Mouse (Mus musculus): ENCODE measurements around the gene Smoc2. TPM values are rescaled to one million over a fixed set of nuclear protein-coding genes. Genes with fewer than 3 reads are reported as not detected.

Smoc2 gene
- total RNA-seq, 4 experiments from 2014 or later, result 11.1 to 12.6 (median 11.9) TPM

DNA sequence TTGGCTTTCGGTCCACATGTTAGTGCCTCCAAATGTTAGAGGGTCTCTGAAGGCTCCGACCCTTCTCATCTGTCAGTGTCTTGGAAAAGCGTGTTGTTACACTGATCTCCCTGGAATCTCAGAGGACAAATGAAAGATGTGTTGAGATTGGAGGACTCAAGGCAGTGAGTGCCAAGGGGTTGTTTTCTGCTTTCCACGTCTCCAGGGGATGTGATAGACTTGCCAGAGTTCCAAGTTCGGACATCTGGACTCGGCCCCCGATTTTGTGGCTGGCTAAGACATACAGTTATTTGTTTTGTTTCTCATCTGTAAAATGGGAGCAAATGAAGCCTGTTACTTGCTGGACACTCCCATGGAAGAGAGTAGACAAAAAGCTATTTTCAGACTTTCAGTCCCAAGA is 2.0 kb upstream of the Smoc2 start:
- no peak for DNase-seq (ENCODE audit: low spot score in 2 of 2)

DNA sequence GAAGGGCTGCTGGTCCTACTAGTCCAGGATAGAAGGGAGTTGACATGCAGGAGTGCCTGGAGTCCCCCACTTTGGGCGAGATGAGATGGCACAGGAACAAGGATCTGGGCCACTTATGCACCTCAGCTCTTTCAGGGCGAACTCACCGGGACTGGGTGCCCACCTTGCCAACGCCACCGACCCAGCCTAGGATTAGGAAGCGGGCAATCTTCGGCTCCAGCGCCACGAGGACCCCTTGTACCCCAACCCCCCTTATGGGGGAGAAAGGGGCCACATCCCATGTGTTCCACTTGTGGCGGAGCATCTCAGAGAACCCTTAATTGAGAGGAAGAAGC is 627 bp downstream of the Smoc2 start:
- DNase-seq (ENCODE audit: low spot score in 2 of 2), result no peak

GRCm38 (mm10) chr17:14280425-14280833 is 1.1 kb downstream of the Smoc2 start:
- DNase-seq (ENCODE audit: low spot score in 2 of 2), result no peak

- DNase-seq (ENCODE audit: low spot score in 2 of 2), result peak; percentile 46 to 69
These were observed 8.8 kb downstream of the Smoc2 start for GRCm38 (mm10) chr17:14288015-14288616.

- DNase-seq (ENCODE audit: low spot score in 2 of 2), result no peak
These were observed 14.3 kb downstream of the Smoc2 start for GRCm38 (mm10) chr17:14293617-14294016.

DNA sequence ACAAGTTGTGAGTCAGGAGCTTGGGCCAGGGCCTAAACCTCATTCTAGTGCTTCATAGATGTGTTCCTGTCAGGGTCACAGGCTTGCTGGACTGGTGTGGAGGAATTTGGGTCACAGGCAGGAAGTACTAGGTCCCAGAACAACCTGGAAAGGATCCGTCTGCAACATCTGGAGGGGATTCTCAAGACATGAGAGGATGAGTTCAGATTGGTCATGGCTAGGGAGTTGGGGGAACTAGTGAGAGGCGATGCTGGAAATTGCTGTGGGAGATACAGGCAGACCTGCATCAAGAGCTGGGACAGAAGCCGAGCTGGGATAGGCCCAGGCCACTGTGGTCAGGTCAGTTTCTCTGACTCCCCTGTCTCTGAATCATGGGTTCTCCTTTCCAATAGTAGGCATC is 15.8 kb downstream of the Smoc2 start:
- no peak for DNase-seq (ENCODE audit: low spot score in 2 of 2)

GRCm38 (mm10) chr17:14300361-14300760 is 21.1 kb downstream of the Smoc2 start:
- DNase-seq (ENCODE audit: low spot score in 2 of 2), result no peak

GRCm38 (mm10) chr17:14301491-14302344 is 22.4 kb downstream of the Smoc2 start:
- no peak for DNase-seq (ENCODE audit: low spot score in 2 of 2)

GRCm38 (mm10) chr17:14302356-14302755 is 23.1 kb downstream of the Smoc2 start:
- no peak for DNase-seq (ENCODE audit: low spot score in 2 of 2)

DNA sequence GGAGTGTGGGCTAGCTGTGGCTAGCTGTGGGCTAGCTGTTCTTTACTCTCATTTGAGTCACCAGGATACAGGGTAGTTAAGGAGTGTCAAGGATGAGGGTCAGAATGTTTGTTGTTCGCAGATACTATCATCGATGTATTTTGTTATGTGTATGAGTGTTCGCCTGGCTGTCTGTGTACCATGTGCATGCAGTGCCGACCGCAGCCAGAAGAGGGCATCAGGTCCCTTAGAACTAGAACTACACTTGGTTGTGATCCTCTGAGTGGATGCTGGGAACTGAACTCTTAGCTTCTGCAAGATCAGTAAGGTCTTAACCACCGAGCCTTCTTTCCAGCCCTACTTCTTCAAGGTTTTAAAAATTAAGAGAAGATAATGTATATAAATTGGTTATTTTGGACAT is 24.4 kb downstream of the Smoc2 start:
- DNase-seq (ENCODE audit: low spot score in 2 of 2), result no peak

DNA sequence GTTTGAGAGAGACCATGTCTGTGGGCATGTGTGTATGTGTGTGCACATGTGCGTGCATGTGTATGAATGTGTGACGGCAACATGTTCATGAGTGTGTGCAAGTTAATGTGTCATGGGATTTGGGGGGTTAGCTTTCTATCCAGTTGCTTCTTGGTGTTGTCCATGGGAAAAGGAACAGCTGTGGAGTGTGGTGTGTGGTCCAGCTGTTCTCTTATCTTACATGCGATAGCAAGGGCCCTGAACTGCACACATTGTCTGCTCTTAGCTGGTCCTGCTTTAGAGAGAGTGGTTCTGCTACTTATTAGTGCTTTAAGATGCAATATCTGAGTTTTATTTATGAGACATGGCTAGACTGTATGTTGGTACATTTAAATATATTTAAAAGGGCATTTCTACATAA is 30.6 kb downstream of the Smoc2 start:
- no peak for DNase-seq (ENCODE audit: low spot score in 2 of 2)

GRCm38 (mm10) chr17:14312440-14312839 is 33.1 kb downstream of the Smoc2 start:
- peak in 1 of 2 experiments; percentile 18 for DNase-seq (ENCODE audit: low spot score in 2 of 2)

DNA sequence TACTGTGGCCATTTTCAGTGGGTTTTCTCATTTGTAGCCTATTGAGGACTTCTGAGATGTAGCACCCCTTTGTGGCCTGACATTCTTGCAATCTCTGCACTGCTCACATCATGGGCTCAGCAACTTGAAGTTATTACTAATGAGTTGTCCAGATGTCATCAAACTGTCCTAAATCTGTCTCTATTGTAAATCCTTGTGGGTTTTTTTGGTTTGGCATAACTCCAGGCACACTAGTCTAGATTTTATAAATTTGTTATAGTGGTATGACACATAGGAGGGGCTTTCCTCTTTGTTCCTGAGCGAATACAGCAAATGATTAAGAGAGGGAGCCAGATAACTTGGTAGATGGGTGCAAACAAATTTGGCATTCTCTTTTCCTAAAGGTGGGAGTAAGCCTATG is 35.0 kb downstream of the Smoc2 start:
- DNase-seq (ENCODE audit: low spot score in 2 of 2), result no peak

DNA sequence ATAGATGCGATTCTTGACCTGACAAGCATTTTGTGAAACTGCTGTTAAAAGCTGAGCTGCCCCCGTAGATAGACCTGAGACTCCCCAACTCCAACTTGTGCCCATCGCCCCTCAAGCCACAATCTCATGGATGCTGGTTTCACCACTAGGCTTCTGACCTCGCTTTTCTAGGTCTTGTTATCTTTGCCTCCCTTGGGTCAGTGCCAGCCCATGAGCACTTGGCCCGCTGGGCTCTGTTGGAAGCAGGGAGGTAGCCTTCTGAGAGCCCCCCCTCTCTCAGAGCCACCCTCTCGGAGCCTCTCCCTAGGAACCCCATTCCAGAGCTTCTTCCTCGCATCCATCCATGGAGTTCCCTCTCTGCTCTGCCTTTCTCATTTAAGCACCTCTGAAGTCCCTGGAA is 37.2 kb downstream of the Smoc2 start:
- DNase-seq (ENCODE audit: low spot score in 2 of 2), result no peak

- no peak for DNase-seq (ENCODE audit: low spot score in 2 of 2)
These were observed 38.1 kb downstream of the Smoc2 start for GRCm38 (mm10) chr17:14317439-14317838.

DNA sequence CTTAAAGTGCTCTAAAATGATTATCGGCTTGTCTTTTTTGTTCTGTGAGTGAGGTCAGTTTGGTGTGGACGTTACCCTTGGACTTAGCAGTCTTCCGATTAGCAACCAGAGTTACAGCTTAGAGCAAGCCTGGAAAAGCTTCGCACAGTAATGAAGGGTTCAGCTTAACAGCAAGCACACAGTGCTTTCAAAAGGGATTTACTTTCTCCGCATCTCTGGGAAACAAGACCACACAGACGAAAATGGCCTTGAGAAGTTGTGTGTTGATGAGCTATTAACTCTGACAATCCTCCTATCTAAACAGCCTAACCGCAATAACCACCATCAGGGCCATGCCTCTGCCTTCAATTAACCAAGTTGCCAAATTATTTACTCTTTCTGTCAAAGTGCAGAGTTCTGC is 46.9 kb downstream of the Smoc2 start:
- DNase-seq (ENCODE audit: low spot score in 2 of 2), result no peak

DNA sequence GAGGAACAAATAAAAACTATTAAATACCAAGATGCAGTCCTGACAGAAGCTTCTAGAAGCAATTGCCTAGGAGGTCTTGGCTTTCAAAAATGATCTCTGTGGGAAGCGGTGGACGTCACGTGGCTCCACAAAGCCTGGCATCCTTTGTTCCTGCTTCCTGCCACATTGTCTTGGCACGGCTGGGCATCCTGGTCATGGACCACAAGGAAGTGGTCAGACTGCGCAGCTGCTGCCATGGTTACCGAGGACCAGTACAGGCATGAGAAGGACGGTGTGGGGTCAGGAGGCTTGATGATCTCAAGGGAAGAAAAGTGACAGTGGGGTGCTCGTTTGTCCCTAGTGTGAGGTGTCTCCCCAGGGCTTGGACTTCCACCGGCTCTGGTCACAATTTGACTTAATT is 48.7 kb downstream of the Smoc2 start:
- no peak for DNase-seq (ENCODE audit: low spot score in 2 of 2)

GRCm38 (mm10) chr17:14330498-14330897 is 51.2 kb downstream of the Smoc2 start:
- no peak for DNase-seq (ENCODE audit: low spot score in 2 of 2)

- no peak for DNase-seq (ENCODE audit: low spot score in 2 of 2)
These were observed 60.7 kb downstream of the Smoc2 start for GRCm38 (mm10) chr17:14339932-14340557.

GRCm38 (mm10) chr17:14340736-14341135 is 61.4 kb downstream of the Smoc2 start:
- no peak for DNase-seq (ENCODE audit: low spot score in 2 of 2)

DNA sequence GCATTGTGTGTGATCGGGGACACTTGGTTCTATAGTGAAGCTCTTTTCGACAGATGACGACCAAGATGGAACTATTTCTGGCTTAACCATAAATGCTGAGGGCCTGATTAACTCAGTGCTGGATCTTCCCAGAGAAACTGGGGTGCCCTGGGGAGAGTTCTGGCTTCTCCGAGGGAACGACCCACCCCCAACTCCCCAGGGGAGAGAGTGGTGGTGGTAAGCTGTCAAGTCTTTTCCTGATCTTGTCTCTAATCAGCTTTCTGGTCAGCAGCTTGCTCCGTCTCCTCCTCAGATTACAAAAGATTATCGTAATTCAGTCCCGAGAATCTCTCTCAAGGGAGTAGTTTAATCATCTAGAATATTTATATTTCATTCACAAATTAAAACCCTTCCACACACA is 63.2 kb downstream of the Smoc2 start:
- no peak for DNase-seq (ENCODE audit: low spot score in 2 of 2)

DNA sequence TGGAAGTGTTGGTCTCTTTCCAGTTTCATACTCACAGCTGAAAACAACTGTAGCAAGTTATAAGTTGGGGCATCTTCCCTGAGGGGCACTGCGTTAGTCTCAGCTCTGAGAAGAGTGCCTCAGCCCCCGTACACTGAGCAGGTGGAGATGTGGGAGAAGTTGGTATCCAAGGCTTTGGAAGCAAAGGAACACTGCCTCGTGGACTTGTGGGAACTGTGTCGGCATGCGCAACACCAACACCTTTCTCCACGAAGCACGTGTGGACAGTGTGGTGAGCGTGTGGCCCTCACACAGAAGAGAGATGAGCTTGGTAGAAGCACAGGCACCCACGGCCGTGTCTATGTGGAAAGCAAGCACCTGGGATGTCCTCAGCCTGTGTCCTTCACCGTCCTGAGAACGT is 64.1 kb downstream of the Smoc2 start:
- DNase-seq (ENCODE audit: low spot score in 2 of 2), result no peak

GRCm38 (mm10) chr17:14345556-14345955 is 66.2 kb downstream of the Smoc2 start:
- DNase-seq (ENCODE audit: low spot score in 2 of 2), result no peak
